Mouse (Mus musculus) monocyte, adult 59 days (primary cell): ENCODE measurements around the gene Pkn3. TPM values are rescaled to one million over a fixed set of nuclear protein-coding genes. Genes with fewer than 3 reads are reported as not detected.

ENCODE experiments used
- total RNA-seq, 2 experiments: library from RNA; stranded (reverse); gene quantifications; one replicate each; pipeline ENCODE4 v1.2.4; 2023

Pkn3 gene
- total RNA-seq = 1 to 10 TPM; 4.6 to 5.4 TPM

GRCm38 (mm10) chr2:30077502-30078348, at the start of gene Pkn3:
Gene Pkn3 (plus strand): TSS chr2:30077684.

GRCm38 (mm10) chr2:30048699-30049388, 28.6 kb upstream of the Pkn3 start, which contains the start of gene Wdr34:
Gene Wdr34 (minus strand): TSS chr2:30048881.

GRCm38 (mm10) chr2:30057223-30057904, 20.1 kb upstream of the Pkn3 start, which contains the start of gene Set:
Gene Set (plus strand): TSS chr2:30057378.

GRCm38 (mm10) chr2:30093471-30094207, 16.2 kb downstream of the Pkn3 start, which contains the start of gene Zdhhc12:
Gene Zdhhc12 (minus strand): TSS chr2:30093648.

GRCm38 (mm10) chr2:30124472-30125274, 47.2 kb downstream of the Pkn3 start, which contains the start of gene Zer1:
Gene Zer1 (minus strand): TSS chr2:30124585.

GRCm38 (mm10) chr2:30133613-30134377, 56.3 kb downstream of the Pkn3 start, which contains the start of gene Tbc1d13:
Gene Tbc1d13 (plus strand): TSS chr2:30133746.

Other genes starting within 250 kb of the Pkn3 start
- gene Cercam, start 208.5 kb upstream of the Pkn3 start, total RNA-seq = 1 to 10 TPM; 1.7 to 3.1 TPM
- gene Odf2, start 188.5 kb upstream of the Pkn3 start, total RNA-seq = 10 to 100 TPM; 75.8 to 89.8 TPM
- 10 to 100 TPM; 45.5 to 52.1 TPM for gene Gle1, start 142.3 kb upstream of the Pkn3 start, total RNA-seq
- 100 to 1,000 TPM; 301 to 317 TPM for gene Sptan1, start 112.1 kb upstream of the Pkn3 start, total RNA-seq
- gene Wdr34, start 28.8 kb upstream of the Pkn3 start, total RNA-seq = 1 to 10 TPM; 1.2 TPM
- gene Set, start 20.3 kb upstream of the Pkn3 start, total RNA-seq = 100 to 1,000 TPM; 133 to 160 TPM
- 10 to 100 TPM; 14.6 to 19.8 TPM for gene Zdhhc12, start 16.0 kb downstream of the Pkn3 start, total RNA-seq
- 10 to 100 TPM; 26.9 to 29.3 TPM for gene Zer1, start 46.9 kb downstream of the Pkn3 start, total RNA-seq
- gene Tbc1d13, start 56.1 kb downstream of the Pkn3 start, total RNA-seq = 100 to 1,000 TPM in 1 of 2 experiments, 10 to 100 TPM in 1; 90.5 to 108 TPM
- gene Endog, start 93.8 kb downstream of the Pkn3 start, total RNA-seq = 1 to 10 TPM; 9.0 to 9.4 TPM
- gene Spout1, start 100.8 kb downstream of the Pkn3 start, total RNA-seq = 10 to 100 TPM; 10.2 to 11.5 TPM
- gene Kyat1, start 128.2 kb downstream of the Pkn3 start, total RNA-seq = 1 to 10 TPM; 4.4 to 5.6 TPM
- 10 to 100 TPM; 29.2 to 34.5 TPM for gene Lrrc8a, start 160.0 kb downstream of the Pkn3 start, total RNA-seq
- 1 to 10 TPM; 1.3 to 4.0 TPM for gene Gm28035, start 162.9 kb downstream of the Pkn3 start, total RNA-seq
- 1 to 10 TPM; 6.1 to 7.2 TPM for gene Phyhd1, start 188.5 kb downstream of the Pkn3 start, total RNA-seq
- not detected for gene Gm28038, start 203.4 kb downstream of the Pkn3 start, total RNA-seq
- 10 to 100 TPM; 10.5 to 11.5 TPM for gene Dolk, start 208.7 kb downstream of the Pkn3 start, total RNA-seq
- 10 to 100 TPM; 31.4 to 34.2 TPM for gene Nup188, start 208.7 kb downstream of the Pkn3 start, total RNA-seq